Mouse (Mus musculus): ENCODE data around the gene Ncl. TPM values are rescaled to one million over a fixed set of nuclear protein-coding genes. Genes with fewer than 3 reads are reported as not detected.

Gene Ncl
- 168 and 183 TPM in 2 replicates for polyA plus RNA-seq (2015; fragmentation: Nextera tagmentation; extraction: Ambion mirVana)

DNA sequence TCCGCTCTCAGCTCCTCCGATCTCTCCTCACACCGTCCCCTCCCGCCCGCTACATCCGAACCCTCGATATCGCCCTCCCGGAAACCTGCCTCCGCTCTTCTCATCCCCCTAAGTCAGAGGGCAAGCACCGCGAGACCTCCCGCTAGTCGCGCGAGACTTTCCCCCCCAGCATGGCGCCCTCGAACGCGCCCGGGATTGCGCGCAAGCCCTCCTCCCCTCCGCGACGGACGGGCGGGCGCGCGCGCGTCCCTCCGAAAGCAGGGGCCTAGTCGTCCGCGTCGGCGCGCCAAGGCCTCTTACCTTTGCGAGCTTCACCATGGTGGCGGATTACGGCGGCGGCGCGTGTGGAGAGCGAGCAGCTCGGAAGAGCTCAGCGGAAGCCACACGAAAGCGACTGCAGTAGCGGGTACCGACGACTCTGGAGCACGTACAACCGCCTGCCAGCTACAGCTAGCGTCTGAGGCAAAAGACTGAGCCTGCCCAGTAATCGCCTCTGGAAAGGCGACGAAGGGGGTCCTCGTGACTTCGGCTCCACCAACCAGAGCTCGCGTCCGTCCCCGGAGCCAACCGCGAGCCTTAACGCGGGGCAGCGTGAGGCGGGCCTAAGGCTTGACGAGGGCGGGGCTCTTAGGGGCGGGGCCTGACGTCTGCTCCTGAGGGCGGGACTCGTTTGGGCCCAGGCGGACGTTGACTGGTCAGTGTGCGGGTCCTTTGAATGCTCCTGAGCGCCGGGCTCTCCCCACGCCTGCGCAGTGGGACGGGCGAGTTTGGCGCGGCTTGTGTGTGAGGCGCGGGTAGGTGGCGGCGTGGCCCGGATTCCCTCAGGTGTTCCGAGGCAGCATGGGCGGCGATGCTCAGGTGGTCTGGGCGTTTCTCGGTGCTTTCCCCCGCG lies at the start of gene Ncl:
Ncl (minus strand) TSS at position 495 of the 892 bp plus-strand sequence.

DNA sequence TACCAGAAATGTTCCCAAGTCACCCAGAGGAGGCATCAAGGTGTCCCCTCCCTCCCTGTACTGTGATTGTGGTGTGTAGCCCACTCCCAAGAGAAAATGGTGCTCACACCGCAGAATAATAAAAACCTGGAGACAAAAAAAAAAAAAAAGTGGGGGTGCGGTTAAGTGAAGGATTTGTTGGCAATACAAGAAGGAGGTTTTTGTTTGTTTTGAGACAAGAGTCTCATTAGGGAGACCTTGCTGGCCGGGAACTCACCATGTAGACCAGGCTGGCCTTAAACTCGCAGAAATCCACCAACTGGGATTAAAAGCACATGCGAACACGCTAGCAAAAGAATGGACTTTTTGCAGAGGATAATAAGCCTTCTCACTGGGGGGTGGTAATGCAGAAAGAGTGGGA lies 56.7 kb downstream of the Ncl start, which contains the start of gene B3gnt7:
B3gnt7 (plus strand) TSS at position 301 of the 400 bp plus-strand sequence.

Small RNA genes lying within 50 kb of the gene (microRNA-seq; reads per million reads assigned to microRNA genes)
- gene mmu-mir-3535, result 23.8 reads per million, percentile 28 among the genes with 10 or more reads in this experiment

Other genes with a start within 250 kb of the Ncl start
- gene Htr2b, start 247.4 kb downstream of the Ncl start, polyA plus RNA-seq (2015; fragmentation: Nextera tagmentation; extraction: Ambion mirVana), result 0.21 and 0.32 TPM in 2 replicates
- 0.31 and 0.71 TPM in 2 replicates for gene Gm21972, start 225.8 kb downstream of the Ncl start, polyA plus RNA-seq (2015; fragmentation: Nextera tagmentation; extraction: Ambion mirVana)
- gene Armc9, start 204.6 kb downstream of the Ncl start, polyA plus RNA-seq (2015; fragmentation: Nextera tagmentation; extraction: Ambion mirVana), result 31.6 and 33.0 TPM in 2 replicates
- 8.4 and 8.9 TPM in 2 replicates for gene B3gnt7, start 56.6 kb downstream of the Ncl start, polyA plus RNA-seq (2015; fragmentation: Nextera tagmentation; extraction: Ambion mirVana)
- 0.15 TPM in 1 of 2 replicates, not detected in the other for gene Nmur1, start 66.8 kb upstream of the Ncl start, polyA plus RNA-seq (2015; fragmentation: Nextera tagmentation; extraction: Ambion mirVana)
- gene Tex44, start 66.9 kb upstream of the Ncl start, polyA plus RNA-seq (2015; fragmentation: Nextera tagmentation; extraction: Ambion mirVana), result not detected in 2 replicates
- gene Ptma, start 167.3 kb upstream of the Ncl start, polyA plus RNA-seq (2015; fragmentation: Nextera tagmentation; extraction: Ambion mirVana), result 979 and 996 TPM in 2 replicates
- 132 and 148 TPM in 2 replicates for gene Pde6d, start 223.2 kb upstream of the Ncl start, polyA plus RNA-seq (2015; fragmentation: Nextera tagmentation; extraction: Ambion mirVana)
- 40.2 and 47.4 TPM in 2 replicates for gene Cops7b, start 223.5 kb upstream of the Ncl start, polyA plus RNA-seq (2015; fragmentation: Nextera tagmentation; extraction: Ambion mirVana)

Data from neural tube, postnatal 0 days (tissue).